Mouse (Mus musculus) erythroblast, embryonic 14.5 days (primary cell): ENCODE results near the gene Tmprss3. TPM values are rescaled to one million over a fixed set of nuclear protein-coding genes. Genes with fewer than 3 reads are reported as not detected.

Source experiments
- H3K27me3 ChIP-seq: 2 replicates; pipeline ENCODE4 v1.6.1; 2012; ENCODE audit warnings: inconsistent platforms; ENCODE audit not compliant: control insufficient read depth
- H3K36me3 ChIP-seq: 2 replicates; pipeline ENCODE4 v1.6.1; 2012; ENCODE audit warnings: mild to moderate bottlenecking, inconsistent platforms; ENCODE audit not compliant: control insufficient read depth
- H3K4me1 ChIP-seq: 2 replicates; pipeline ENCODE4 v1.6.1; 2012; ENCODE audit warnings: inconsistent platforms; ENCODE audit not compliant: control insufficient read depth
- H3K4me3 ChIP-seq: replicated peaks from 2 replicates; pipeline ENCODE3; 2012; ENCODE audit warnings: moderate library complexity, mild to moderate bottlenecking, inconsistent platforms
- H3K9me3 ChIP-seq: 2 replicates; pipeline ENCODE4 v1.6.1; 2012; ENCODE audit warnings: low read length, inconsistent platforms, mixed read lengths; ENCODE audit not compliant: control insufficient read depth
- GATA1 ChIP-seq: IDR thresholded peaks from 2 replicates; pipeline ENCODE4 v1.6.1; 2012; ENCODE audit warnings: low read length, inconsistent platforms, mixed read lengths
- TAL1 ChIP-seq: IDR thresholded peaks from 3 replicates; pipeline ENCODE4 v1.6.1; 2012; ENCODE audit warnings: low read length, inconsistent platforms, mixed read lengths
- polyA plus RNA-seq: library from polyadenylated mRNA; stranded (reverse); fragments of >175 nt; gene quantifications from 2 replicates; pipeline ENCODE4 v1.2.3, GENCODE M21; 2012

Gene Tmprss3
- polyA plus RNA-seq, 1 experiment, result not detected

DNA sequence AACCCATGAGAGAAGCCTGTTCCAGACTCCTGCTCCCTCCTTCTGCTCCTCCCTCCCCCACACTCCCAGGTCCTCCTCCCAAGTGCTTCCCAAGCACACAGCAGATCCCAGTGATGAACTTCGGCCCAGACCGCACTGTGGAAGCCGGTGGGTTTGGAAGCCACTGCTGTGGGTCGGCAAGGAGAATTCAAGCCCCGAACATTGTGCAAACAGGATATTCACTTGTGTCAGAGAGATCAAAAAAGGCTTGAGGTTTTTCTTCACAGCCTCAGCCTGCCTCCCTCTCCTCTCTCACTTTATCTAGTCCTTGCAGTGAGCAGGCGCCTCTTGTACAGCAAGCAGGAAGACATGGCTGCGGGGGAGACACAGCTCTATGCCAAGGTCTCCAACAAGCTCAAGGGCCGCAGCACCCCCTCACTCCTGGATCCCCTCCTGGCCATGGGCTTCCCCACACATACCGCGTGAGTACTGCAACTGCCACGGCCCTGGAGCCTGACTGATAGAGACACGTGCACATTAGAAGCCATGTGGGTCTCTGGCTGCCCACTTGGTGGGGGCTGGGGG, 9.1 kb upstream of the Tmprss3 start, which contains the start of gene Ubash3a:
Ubash3a (plus strand) TSS at position 103 of the 564 bp plus-strand sequence.
- Histone ChIP-seq H3K4me1 (peaks cover 59% of the 10 kb centered on the region), H3K27me3 (no peaks in the 10 kb centered on the region), H3K9me3 (no peaks in the 10 kb centered on the region), H3K36me3 (peaks cover 29% of the 10 kb centered on the region), H3K4me3 (peak within 1 kb of the TSS; percentile 66)
- TF ChIP-seq GATA1 (no peak), TAL1 (no peak)

DNA sequence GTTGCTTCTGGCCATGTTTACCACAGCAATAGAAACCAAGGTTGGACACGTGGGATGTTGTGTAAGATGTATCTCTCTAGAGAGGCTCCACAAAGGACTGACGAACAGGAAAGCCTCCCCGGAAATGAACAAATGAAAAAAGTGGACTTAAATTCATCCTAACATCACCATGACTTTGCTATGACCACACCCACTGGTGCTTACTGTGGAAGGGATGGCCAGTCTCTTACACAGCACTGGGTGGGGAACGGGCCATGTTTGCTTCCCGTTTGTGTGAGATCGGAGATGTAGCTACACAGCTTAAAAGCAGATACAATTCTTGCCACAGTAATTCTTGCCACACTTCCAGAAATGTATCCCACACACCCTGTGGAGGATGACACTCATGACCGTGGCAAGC, 2.5 kb downstream of the Tmprss3 start:
- Histone ChIP-seq H3K4me1 (peaks cover 26% of the 10 kb centered on the region), H3K4me3 (no peak overlapping the region), H3K9me3 (no peaks in the 10 kb centered on the region), H3K36me3 (no peaks in the 10 kb centered on the region), H3K27me3 (no peaks in the 10 kb centered on the region)
- no peak for TF ChIP-seq GATA1
- TF ChIP-seq TAL1, result no peak

DNA sequence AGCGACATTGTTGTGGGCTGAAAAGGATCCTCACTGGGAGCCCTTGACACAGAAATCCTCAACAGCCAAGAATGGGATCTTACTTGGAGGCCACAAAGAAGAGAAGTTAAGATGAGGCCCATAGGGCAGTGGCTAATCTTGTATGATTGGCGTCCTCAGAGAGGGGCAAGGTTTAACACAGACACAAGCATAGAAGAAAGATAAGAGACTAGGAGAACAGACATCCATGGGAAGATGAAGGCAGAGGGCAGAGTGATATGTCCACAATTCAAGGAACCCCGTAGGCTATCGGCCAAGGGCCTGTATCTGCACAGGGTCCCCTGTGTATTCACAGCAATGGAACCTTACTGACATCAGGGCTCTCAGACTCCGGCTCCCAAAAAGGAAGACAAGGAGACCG, 3.6 kb downstream of the Tmprss3 start:
- Histone ChIP-seq H3K4me3 (no peak overlapping the region), H3K36me3 (no peaks in the 10 kb centered on the region), H3K9me3 (no peaks in the 10 kb centered on the region), H3K4me1 (peaks cover 26% of the 10 kb centered on the region), H3K27me3 (no peaks in the 10 kb centered on the region)
- TF ChIP-seq GATA1, result no peak
- no peak for TF ChIP-seq TAL1

DNA sequence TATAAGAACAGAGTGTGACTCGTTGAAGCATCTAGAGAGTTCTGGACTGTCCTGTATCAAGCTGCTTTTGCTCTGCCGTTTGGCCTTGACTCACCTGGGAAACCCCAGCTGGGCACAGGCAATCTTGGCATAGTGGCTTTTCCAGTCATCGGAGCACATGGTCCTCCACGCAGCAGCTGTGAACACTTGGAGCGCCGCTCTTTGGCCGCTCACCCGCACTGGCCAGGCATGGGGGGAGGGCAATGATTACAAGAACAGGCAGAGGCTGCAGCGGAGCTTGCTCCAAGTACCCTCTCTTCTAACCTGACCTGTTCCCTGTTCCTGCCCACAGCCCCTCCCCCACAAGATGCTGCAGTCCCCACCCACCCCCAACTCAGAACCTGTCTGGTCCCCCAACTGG, 5.4 kb downstream of the Tmprss3 start:
- Histone ChIP-seq H3K4me1 (peaks cover 24% of the 10 kb centered on the region), H3K27me3 (no peaks in the 10 kb centered on the region), H3K36me3 (no peaks in the 10 kb centered on the region), H3K9me3 (no peaks in the 10 kb centered on the region), H3K4me3 (no peak overlapping the region)
- TF ChIP-seq TAL1 (no peak), GATA1 (no peak)

DNA sequence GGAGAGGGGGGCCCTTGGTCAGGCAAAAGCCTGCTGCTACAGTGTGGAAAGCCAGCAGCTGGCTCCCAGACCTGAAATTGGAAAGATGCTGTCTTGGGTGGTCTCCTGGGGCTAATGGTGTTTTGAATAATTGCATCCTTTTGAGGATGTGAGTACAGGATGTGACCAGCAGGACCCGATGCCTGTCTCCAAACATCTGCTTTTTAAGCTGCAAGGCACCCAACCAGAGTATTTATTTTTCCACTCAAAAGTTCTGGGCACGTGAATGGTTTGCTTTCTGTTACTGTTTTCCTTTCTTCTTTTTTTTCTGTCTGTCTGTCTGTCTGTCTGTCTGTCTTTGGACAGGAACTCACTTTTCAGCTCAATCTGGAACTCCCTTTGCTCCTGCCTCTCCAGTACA, 6.1 kb downstream of the Tmprss3 start:
- Histone ChIP-seq H3K4me1 (peaks cover 24% of the 10 kb centered on the region), H3K36me3 (no peaks in the 10 kb centered on the region), H3K4me3 (no peak overlapping the region), H3K27me3 (no peaks in the 10 kb centered on the region), H3K9me3 (no peaks in the 10 kb centered on the region)
- TF ChIP-seq GATA1 (no peak), TAL1 (no peak)

DNA sequence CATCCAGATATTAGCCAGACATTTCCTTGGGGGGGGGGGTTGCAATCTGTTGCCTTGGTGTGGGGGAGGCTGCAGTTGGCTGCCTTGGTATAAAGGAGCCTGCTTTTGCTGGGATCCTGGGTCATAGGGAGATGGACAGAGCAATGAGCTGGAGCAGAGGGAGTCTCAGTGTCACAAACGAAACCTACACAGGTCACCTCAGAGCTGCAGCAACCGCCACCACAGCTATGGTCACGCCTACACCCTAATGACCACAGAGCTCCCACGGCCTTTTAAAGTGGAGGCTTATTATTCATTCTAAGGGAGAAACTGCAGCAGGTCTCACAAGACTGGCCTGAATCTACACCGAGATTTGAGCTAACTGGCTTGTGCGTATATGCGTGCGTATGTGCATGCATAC, 7.0 kb downstream of the Tmprss3 start:
- Histone ChIP-seq H3K27me3 (no peaks in the 10 kb centered on the region), H3K9me3 (no peaks in the 10 kb centered on the region)
- no peak for TF ChIP-seq TAL1
- no peak for TF ChIP-seq GATA1

DNA sequence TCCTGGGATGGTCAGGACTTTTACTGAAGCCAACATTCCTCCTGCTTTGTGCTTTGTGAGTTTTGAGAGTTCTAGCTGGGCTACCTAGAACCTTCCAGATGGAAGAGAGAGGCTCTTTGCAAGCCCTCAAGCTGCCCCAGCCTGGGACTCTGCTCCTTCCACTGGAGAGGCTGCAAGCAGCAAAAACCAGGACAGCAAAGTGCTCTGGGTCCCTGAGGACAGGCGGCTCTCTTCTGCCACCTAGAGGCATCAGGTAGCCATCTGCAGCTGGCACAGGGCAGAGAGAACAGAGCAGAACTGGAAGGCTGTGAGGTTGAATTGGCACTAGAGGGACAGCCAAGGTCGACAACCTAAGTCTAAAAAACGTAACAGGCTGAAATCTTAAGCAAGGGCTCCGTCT, 11.4 kb downstream of the Tmprss3 start:
- Histone ChIP-seq H3K9me3 (no peaks in the 10 kb centered on the region), H3K27me3 (no peaks in the 10 kb centered on the region), H3K4me1 (no peaks in the 10 kb centered on the region), H3K36me3 (no peaks in the 10 kb centered on the region), H3K4me3 (no peak overlapping the region)
- TF ChIP-seq TAL1 (no peak), GATA1 (no peak)

More for the DNA sequence above, 7.0 kb downstream of the Tmprss3 start:
- peaks cover 24% of the 10 kb centered on the region for H3K4me1 ChIP-seq
- no peaks in the 10 kb centered on the region for H3K36me3 ChIP-seq
- H3K4me3 ChIP-seq, result no peak overlapping the region

DNA sequence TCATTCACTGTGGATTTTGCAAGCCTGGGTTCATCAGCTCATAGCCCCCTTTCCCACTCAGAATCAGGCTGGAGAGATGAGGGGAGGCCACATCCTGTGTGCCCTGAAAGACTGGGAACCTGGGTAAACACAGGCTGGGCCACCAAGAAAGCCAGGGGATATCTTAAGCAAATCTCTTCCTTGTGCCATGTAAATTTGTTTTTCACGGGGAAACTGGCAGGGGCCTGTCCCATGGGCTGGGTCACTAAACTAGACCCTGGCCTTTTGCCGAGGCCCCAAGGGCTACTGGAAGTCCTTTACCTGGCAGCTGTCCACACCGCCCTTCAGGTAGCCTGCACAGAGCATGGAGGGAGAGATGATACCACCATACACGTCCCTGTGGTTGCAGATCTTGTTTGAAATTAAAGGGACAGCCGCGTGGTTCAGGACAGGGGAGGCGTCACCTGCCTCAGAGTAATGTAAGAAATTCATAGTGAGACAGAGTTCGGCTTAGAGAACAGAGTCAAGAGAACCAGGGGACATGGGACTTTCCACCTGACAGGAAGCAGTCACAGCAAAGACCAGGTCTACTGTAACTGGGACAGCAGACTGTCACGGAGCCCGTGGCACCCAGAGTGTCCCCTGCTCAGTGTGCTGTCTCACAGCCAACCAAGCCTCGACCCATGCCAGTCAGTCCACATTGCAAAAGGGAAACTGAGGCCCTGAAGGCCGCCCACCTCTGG, 14.3 kb downstream of the Tmprss3 start:
- H3K9me3 ChIP-seq, result no peaks in the 10 kb centered on the region
- no peaks in the 10 kb centered on the region for H3K36me3 ChIP-seq
- no peak for TF ChIP-seq GATA1
- no peak for TF ChIP-seq TAL1
- no peaks in the 10 kb centered on the region for H3K27me3 ChIP-seq
- H3K4me1 ChIP-seq, result peaks cover 7% of the 10 kb centered on the region
- H3K4me3 ChIP-seq, result no peak overlapping the region

DNA sequence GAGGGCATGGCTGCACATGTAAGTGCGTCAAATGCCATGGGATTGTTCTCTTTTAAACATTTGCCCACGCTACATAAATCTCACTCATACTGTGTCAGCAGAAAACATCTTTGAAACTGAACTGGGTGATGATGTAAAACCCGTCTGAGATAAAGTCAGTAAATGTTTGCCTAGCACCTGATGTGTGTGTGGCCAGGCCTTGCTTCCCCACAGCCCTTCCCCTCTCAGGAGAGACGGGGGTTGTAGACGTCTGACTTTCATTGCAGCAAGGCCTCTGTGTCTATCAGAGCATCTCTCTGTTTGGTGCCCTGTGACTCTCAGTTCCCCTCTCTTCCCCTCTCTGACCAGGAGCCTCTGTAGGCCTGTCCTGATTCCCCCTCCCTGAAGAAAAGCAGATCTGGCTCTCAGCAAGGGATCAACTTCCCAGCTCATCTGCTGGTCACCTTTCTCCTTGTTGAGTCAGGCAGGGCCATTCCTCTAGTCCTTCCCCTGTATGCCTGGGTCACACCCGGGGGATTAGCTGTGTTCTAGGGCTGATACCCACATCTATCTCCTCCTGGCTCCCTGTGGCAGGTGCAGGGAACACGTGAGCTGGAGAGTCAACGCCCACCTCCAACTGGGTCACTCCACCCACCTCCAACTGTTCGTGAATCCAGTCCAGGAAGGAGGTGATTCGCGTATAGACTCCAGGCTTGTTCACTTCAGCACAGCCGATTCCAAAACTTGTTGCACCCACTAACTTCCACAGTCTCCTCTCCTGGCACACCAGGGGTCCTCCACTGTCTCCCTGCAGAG, 15.4 kb downstream of the Tmprss3 start:
- no peaks in the 10 kb centered on the region for H3K36me3 ChIP-seq
- no peak overlapping the region for H3K4me3 ChIP-seq
- TF ChIP-seq TAL1 (no peak), GATA1 (no peak)
- H3K9me3 ChIP-seq, result no peaks in the 10 kb centered on the region
- no peaks in the 10 kb centered on the region for H3K27me3 ChIP-seq
- peaks cover 7% of the 10 kb centered on the region for H3K4me1 ChIP-seq
